Mouse (Mus musculus): ENCODE data around the gene Rpf2.

Gene Rpf2

GRCm38 (mm10) chr10:40249625-40250024 is 2.8 kb upstream of the Rpf2 start:
- DNase-seq (ENCODE audit: low read depth, low spot score), result peak; percentile 25

GRCm38 (mm10) chr10:40247166-40247716 is 405 bp upstream of the Rpf2 start:
- no peak for DNase-seq (ENCODE audit: low read depth, low spot score)

DNA sequence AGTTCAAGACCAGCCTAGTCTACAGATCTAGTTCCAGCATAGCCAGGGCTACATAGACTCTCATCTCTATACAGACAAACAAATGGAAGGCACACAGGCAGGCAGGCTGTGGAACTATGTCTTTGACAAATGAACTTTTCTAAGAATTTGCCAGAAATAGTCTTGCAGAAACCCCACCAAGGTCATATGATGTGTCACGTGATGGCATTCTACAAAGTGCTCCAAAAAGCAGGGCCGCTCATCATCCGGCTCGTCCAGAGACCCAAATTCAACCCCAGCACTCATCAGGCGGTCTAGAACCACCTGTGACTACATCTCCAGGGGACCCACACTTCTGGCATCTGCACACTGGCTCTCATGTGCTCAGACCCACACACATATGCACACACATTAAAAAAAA is 9.0 kb downstream of the Rpf2 start:
- no peak for DNase-seq (ENCODE audit: low read depth, low spot score)

DNA sequence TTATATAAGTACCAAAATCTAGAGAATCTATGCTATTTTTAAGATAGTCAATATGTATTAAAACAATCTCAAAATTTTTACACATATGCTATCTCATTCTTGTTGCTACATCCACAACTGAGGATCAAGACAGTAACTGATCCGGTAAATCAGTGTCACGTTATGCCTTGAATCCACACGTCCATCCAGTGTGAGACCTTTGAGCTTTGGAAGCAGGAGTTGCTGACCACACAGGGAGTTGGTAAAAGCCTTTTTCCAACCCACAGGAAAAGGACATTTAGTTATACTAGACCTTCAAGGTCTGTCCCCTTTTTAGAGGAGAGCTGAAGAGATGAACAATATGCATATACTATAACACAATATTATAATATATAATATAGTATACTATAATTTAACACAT is 13.6 kb downstream of the Rpf2 start:
- no peak for DNase-seq (ENCODE audit: low read depth, low spot score)

DNA sequence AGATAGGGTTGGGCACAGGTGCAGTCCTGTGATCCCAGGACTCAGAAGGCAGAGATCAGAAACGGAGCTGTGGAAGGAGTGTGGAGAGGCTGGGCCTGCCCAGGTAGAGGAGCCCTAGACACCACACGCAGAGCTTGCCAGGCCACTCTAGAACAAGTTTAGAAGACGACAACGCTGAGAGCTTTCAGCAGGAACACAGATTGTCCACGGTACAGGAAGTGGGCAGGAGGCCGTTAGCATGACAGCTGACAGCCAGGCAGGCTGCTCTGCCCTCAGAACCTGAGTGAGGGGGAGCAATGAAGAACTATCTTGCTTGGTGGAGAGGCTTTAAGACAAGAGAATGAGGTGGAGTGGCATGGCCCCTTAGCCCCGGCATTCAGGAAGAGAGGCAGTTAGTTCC is 14.4 kb downstream of the Rpf2 start:
- no peak for DNase-seq (ENCODE audit: low read depth, low spot score)

GRCm38 (mm10) chr10:40229725-40230124 is 17.1 kb downstream of the Rpf2 start:
- no peak for DNase-seq (ENCODE audit: low read depth, low spot score)

DNA sequence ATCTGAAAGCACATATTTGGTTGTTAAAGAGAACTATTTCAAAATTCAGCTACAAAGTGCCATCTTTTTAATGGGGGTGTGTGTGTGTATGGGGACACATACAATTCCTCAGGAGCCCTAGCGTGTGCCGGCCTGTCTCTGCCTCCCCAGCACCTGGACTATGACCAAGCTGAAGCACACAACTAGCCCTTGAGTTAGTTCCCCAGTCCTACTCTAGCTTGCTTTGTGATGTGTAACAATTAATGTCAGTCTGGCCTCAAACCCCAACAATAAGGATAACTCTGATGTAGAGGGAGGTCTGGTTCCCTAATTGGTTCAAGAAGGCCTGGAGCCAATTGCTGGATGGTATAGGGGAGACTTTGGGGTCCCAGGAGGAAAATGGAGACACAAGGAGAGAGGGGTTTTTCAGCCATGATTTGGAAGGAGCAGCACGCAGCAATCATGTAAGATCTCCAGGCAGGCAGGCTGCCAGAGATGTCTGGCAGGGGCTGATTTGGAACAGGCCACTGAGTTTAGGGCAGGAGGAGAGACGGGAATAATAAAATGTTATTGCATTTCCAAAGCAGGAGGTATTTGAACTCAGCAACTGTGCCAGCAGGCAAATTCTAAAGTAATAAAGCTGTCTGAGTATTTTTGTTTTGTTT is 19.1 kb downstream of the Rpf2 start:
- no peak for DNase-seq (ENCODE audit: low read depth, low spot score)

- peak; percentile 48 for DNase-seq (ENCODE audit: low read depth, low spot score)
Observed at GRCm38 (mm10) chr10:40218874-40219273, 28.0 kb downstream of the Rpf2 start.

GRCm38 (mm10) chr10:40212443-40213169 is 34.2 kb downstream of the Rpf2 start:
- peak; percentile 91 for DNase-seq (ENCODE audit: low read depth, low spot score)

DNA sequence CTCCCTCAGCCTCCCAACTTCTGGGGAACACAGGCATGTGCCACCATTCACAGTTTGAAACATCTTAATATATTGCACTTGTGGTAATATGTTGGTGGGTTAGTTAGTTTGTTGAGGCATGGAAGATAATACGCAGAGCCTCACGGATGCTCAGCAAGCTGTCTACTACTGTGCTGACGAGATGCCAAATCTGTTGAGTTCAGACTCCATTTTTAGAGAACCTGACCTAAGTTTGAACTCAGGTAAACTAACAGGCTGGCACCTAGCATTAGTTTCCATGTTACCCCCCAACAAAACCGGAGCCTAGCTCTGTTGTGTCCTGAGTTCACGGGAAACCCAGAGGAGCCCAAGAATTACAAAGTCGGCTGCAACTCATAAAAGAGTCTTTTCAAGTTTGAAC is 51.8 kb downstream of the Rpf2 start:
- no peak for DNase-seq (ENCODE audit: low read depth, low spot score)

GRCm38 (mm10) chr10:40192010-40192935 is 54.6 kb downstream of the Rpf2 start:
- no peak for DNase-seq (ENCODE audit: low read depth, low spot score)

DNA sequence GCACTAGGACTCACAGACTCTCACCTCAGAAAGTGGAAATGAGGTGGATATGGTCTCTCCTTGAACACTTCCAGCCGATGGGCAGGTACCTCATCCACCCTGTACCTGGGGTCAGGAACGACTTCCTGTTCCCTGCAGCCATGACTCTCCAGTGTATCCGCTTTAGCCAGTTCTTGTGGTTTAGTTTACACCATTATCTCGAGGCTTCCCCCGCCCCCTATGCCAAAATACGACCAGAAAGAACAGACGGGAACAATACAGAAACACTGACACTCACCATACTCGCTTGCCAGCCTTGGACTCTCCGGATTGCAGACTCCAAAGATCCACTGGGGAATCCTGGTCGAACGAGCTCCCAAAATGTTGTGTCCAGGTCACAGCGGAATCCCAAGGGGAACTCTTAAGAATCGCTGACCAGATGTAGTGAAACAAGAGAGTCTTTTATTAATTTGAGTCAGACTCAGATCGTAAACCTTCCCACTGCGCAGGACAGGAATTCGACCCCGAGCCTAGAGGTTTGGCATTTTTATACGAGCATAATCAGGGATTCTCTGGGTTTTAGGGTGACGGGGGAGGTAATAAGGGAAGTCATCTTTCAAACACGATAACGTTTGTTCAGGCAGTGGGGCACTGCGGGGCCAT is 55.4 kb downstream of the Rpf2 start:
- no peak for DNase-seq (ENCODE audit: low read depth, low spot score)

DNA sequence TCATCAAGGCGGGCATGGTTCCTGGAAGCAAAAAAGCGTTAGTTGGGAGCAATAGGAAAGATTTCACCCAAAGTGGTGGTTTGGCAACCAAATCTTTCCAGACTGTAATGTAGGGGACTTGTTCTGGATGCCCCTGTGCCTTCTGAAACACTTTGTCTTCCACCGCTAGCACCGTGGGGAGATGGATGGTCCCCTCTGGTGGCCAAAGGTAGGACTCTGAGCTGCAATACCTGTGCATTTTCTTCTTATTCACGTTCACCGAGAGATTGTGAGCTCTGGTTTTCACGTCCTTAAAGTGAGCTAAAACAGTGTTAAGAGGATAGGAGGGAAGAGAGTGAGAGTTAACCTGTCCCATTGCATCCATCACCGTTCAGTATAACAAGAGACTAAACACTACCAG is 56.0 kb downstream of the Rpf2 start:
- peak; percentile 29 for DNase-seq (ENCODE audit: low read depth, low spot score)

- DNase-seq (ENCODE audit: low read depth, low spot score), result no peak
Observed at GRCm38 (mm10) chr10:40189689-40190088, 57.1 kb downstream of the Rpf2 start.

DNA sequence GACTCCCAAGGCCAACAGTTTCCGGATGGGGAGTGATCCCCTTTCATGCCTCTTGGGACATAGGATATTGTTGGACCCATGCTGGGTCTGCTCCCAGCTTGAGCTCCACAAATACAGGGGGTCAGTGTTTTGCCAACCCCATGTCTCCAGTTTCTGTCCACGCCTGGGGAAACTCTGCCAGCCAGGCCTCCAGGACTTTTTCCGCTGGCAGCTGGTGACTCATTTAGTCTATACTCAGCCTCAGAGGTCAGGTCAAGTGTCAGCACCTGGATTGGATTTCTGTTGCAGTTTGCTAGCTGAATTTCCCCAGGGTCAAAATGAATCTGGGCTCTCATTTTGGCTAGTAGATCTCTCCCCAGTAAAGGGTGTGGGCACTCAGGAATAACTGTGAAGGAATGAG is 58.0 kb downstream of the Rpf2 start:
- no peak for DNase-seq (ENCODE audit: low read depth, low spot score)

DNA sequence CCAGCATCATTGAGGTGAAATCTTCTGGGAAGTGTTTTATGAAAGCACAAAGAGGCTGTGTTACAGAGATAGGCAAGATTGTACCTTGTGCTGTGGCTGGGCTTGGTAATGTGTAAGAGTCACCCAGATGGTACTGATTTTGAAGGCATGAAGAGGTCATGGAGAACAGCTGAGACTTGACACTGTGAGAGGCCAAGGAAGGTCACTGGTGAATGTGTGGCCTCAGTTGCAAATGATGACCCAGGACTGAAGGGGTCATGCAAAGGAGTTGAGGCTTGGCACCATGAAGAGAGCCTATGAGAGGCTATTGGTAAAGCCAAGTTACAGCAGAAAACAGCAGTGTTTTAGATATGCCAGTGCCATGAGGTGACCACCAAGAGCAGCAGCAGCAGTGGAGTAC is 60.9 kb downstream of the Rpf2 start:
- DNase-seq (ENCODE audit: low read depth, low spot score), result no peak

GRCm38 (mm10) chr10:40180011-40180410 is 66.8 kb downstream of the Rpf2 start:
- no peak for DNase-seq (ENCODE audit: low read depth, low spot score)

DNA sequence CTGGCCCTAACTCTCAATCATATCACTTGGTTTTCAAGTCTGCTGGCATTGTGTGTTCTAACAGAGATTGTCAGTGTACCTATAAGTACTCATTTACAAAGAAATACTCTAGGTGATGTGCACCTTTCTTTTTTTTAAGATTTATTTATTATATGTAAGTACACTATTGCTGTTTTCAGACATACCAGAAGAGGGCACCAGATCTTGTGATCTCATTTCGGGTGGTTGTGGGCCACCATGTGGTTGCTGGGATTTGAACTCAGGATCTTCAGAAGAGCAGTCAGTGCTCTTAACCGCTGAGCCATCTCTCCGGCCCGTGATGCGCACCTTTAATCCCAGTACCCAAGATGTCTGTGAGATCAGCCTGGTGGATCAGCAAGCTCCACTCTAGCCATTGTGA is 67.7 kb downstream of the Rpf2 start:
- peak; percentile 58 for DNase-seq (ENCODE audit: low read depth, low spot score)

DNA sequence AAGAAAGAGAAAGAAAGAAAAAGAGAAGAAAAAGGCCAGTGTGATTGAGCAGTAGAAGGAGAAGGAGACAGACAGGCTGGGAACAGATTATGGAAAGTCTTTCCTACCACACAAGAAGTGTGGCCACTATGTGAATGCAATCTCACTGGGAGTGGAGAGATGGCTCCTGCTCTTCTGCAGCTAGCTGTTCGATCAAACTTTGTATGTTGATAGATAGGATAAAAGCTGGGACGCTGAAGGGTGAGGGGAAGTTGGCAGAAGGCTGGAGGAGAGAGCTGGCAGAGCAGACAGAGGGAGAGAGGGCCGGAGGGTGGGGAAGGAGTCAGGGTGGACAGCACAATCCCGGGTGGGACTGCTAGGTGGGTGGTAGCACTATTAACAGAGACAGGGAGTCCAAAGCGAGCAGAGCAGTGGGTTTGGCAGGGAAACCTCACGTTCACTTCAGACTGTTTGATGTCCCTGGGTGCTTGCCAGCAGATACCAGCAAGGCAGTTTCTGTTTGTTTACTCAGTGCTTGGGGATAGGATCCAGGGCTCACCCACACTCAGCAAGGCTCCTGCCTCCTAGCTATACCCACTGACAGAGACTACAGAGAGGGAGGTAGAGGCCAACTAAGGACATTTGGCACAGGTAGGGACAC is 69.4 kb downstream of the Rpf2 start:
- no peak for DNase-seq (ENCODE audit: low read depth, low spot score)
